Mouse (Mus musculus) embryonic facial prominence, embryonic 11.5 days (tissue): ENCODE data around the gene Plxdc1. TPM values are rescaled to one million over a fixed set of nuclear protein-coding genes. Genes with fewer than 3 reads are reported as not detected.
A peak's percentile ranks its signal among the peaks of the same experiment; 100 is the strongest.

Source experiments
- ATAC-seq: fragments of 200-750 bp; cut with Nextera tagmentation; replicated peaks from 2 replicates; pipeline ENCODE4 v1.8.0; 2017; ENCODE audit warnings: low read depth; ENCODE audit not compliant: insufficient number of reproducible peaks, low FRiP score, low TSS enrichment
- DNase-seq: peaks from one replicate; pipeline ENCODE4 v3.0.0-alpha.2; 2015; ENCODE audit warnings: low spot score
- H3K27ac ChIP-seq: fragments of 300-500 bp; sonication (generic); replicated peaks from 2 replicates; pipeline ENCODE4 v1.5.1; 2014; ENCODE audit warnings: mild to moderate bottlenecking, low read depth, low read length, control low read depth
- H3K27me3 ChIP-seq: fragments of 300-500 bp; sonication (generic); 2 replicates; pipeline ENCODE4 v1.6.1; 2014; ENCODE audit warnings: mild to moderate bottlenecking, low read length, moderate library complexity, mixed read lengths; ENCODE audit not compliant: control insufficient read depth, insufficient read depth
- H3K36me3 ChIP-seq: fragments of 300-500 bp; sonication (generic); replicated peaks from 2 replicates; pipeline ENCODE4 v1.6.1; 2014; ENCODE audit warnings: low read depth, mild to moderate bottlenecking, low read length, moderate library complexity, mixed read lengths; ENCODE audit not compliant: control insufficient read depth, insufficient read depth
- H3K4me1 ChIP-seq: fragments of 300-500 bp; sonication (generic); 2 replicates; pipeline ENCODE4 v1.6.1; 2014; ENCODE audit warnings: low read length, mixed read lengths; ENCODE audit not compliant: control insufficient read depth, insufficient read depth
- H3K4me2 ChIP-seq: fragments of 300-500 bp; sonication (generic); 2 replicates; pipeline ENCODE4 v1.6.1; 2014; ENCODE audit warnings: low read depth, mild to moderate bottlenecking, control low read depth, low read length, moderate library complexity
- H3K4me3 ChIP-seq: fragments of 300-500 bp; sonication (generic); 2 replicates; pipeline ENCODE4 v1.5.1; 2014; ENCODE audit warnings: low read depth, low read length, control low read depth
- H3K9ac ChIP-seq: fragments of 300-500 bp; sonication (generic); replicated peaks from 2 replicates; pipeline ENCODE4 v1.6.1; 2014; ENCODE audit warnings: mild to moderate bottlenecking, control low read depth, low read length
- H3K9me3 ChIP-seq: fragments of 300-500 bp; sonication (generic); replicated peaks from 2 replicates; pipeline ENCODE4 v1.6.1; 2016; ENCODE audit warnings: mild to moderate bottlenecking, low read length, inconsistent platforms, mixed read lengths; ENCODE audit not compliant: control insufficient read depth
- WGBS: fragments of 180-500 bp; shearing (Covaris S2); extraction: QIAGEN DNeasy Blood & Tissue Kit; methylation state at CpG from one replicate; pipeline ENCODE4 v1.1.7; 2014; 5-methylcytosine and 5-hydroxymethylcytosine counted together
- polyA plus RNA-seq: library from polyadenylated mRNA; unstranded; fragments of >200 nt; fragmentation: Nextera tagmentation; extraction: Ambion mirVana; gene quantifications from 2 replicates; pipeline ENCODE4 v1.2.1, GENCODE M21; 2014

Gene Plxdc1
- polyA plus RNA-seq, 1 experiment from 2014 or later = 0.11 TPM

- 62% methylated on average over 2 of the region's 2 CpGs for WGBS
- H3K36me3 ChIP-seq = no peaks in the 10 kb centered on the region
- ATAC-seq = no peak
- H3K9me3 ChIP-seq = no peaks in the 10 kb centered on the region
- no peak overlapping the region for H3K27ac ChIP-seq
- no peak overlapping the region for H3K9ac ChIP-seq
- H3K4me3 ChIP-seq = no peak overlapping the region; the same call in 1 of the 2 replicates
- H3K27me3 ChIP-seq = no peaks in the 10 kb centered on the region
- DNase-seq = no peak
- no peak overlapping the region; the same call in 1 of the 2 replicates for H3K4me2 ChIP-seq
- H3K4me1 ChIP-seq = peaks cover 17% of the 10 kb centered on the region
Observed at GRCm38 (mm10) chr11:98021118-98021517, 34.9 kb upstream of the Plxdc1 start.

GRCm38 (mm10) chr11:98020710-98021109 is 34.5 kb upstream of the Plxdc1 start:
- no peaks in the 10 kb centered on the region for H3K36me3 ChIP-seq
- 61% methylated on average over 1 of the region's 1 CpGs for WGBS
- no peak overlapping the region for H3K4me2 ChIP-seq
- no peak overlapping the region for H3K27ac ChIP-seq
- ATAC-seq (no peak), DNase-seq (no peak)
- no peaks in the 10 kb centered on the region for H3K27me3 ChIP-seq
- no peaks in the 10 kb centered on the region for H3K9me3 ChIP-seq
- no peak overlapping the region for H3K4me3 ChIP-seq
- no peak overlapping the region for H3K9ac ChIP-seq
- H3K4me1 ChIP-seq = peaks cover 15% of the 10 kb centered on the region

DNA sequence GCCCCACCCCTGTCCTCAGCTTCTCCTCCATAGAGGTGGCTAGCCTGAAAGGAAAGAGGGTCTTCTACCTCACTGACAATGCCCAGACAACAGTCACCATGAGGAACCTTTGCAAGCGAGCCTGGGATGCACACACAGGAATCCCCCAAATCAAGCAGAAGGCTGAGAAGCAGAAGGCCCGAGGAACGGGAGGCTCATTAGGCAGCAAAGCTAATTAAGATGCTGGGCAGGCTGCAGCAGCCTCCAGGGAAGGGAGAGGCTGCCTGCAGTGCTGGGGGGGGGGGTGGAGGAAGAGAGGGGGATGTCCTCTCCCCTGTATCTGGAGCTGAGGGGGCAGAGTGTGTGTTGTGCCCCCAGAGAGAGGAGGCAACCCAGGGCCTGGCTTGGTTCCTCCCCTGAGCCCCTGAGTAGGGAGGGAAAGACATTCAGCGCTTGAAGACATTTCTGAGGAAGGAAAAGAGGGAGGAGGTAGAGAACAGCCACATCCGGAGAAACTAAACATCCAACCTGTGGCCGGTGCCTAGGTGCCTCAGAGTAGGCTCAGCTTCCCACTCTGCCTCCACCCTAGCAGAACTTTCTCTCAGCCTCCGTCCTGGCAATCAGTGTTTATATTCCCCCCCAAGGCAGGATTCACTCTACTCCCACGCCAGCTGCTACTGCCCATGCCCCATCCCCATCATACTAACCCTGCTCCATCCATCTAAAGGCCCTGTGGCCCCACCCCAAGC is 33.8 kb upstream of the Plxdc1 start:
- Histone ChIP-seq H3K9me3 (no peaks in the 10 kb centered on the region), H3K4me3 (no peak overlapping the region), H3K4me2 (0 out of 2 replicates have a peak overlapping the region, but pooled peaks have one; percentile 10), H3K9ac (peak overlapping the region; percentile 18; the same call in 1 of the 2 replicates), H3K36me3 (no peaks in the 10 kb centered on the region), H3K27ac (peak overlapping the region; percentile 20; the same call in 1 of the 2 replicates), H3K4me1 (peaks cover 14% of the 10 kb centered on the region), H3K27me3 (no peaks in the 10 kb centered on the region)
- DNase-seq = no peak
- ATAC-seq = no peak
- WGBS = 27% methylated on average over 8 of the region's 8 CpGs

DNA sequence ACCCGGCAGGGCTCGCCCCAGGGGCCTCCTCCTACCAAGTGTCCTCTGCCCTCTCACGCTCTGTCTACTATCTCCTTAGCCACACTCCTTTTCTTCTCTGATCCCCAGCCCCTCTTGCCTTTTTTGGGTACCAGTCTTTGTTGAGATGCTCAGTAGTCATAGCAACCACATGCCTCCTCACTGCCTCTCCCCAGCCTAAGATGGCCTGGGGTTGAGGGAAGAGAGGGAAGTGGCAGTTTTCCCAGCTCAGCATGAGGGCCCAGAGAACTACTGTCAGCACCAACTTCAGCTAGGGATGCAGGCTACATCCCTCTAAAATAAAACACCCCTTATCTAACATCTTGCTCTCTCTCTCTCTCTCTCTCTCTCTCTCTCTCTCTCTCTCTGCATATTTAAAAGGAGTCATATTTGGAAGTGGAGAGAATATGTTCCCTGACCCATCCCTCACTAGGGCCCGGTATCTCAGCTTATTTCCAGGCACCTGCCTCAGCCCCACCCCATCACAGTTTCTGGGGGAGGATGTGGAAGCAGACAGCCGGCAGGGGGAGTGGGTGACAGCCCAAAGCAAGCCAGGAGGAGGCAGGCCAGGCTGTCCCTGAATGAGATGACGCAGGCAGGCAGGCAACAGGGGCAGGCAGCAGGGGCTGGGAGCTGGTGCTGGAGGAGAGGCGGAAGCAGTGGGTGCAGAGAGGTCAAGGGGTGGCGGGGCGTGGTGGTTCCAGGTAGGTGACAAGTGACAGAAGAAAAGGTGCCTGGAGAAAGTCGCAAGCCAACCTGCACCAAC is 32.8 kb upstream of the Plxdc1 start:
- H3K4me2 ChIP-seq = no peak overlapping the region
- no peak overlapping the region; the same call in 1 of the 2 replicates for H3K9ac ChIP-seq
- peak; percentile 52 for DNase-seq
- ATAC-seq = no peak
- no peak overlapping the region for H3K4me3 ChIP-seq
- H3K27ac ChIP-seq = no peak overlapping the region
- H3K9me3 ChIP-seq = no peaks in the 10 kb centered on the region
- 36% methylated on average over 10 of the region's 10 CpGs for WGBS
- H3K36me3 ChIP-seq = no peaks in the 10 kb centered on the region
- peaks cover 14% of the 10 kb centered on the region for H3K4me1 ChIP-seq
- H3K27me3 ChIP-seq = no peaks in the 10 kb centered on the region

GRCm38 (mm10) chr11:98018222-98018621 is 32.0 kb upstream of the Plxdc1 start:
- DNase-seq = no peak
- H3K4me3 ChIP-seq = no peak overlapping the region

DNA sequence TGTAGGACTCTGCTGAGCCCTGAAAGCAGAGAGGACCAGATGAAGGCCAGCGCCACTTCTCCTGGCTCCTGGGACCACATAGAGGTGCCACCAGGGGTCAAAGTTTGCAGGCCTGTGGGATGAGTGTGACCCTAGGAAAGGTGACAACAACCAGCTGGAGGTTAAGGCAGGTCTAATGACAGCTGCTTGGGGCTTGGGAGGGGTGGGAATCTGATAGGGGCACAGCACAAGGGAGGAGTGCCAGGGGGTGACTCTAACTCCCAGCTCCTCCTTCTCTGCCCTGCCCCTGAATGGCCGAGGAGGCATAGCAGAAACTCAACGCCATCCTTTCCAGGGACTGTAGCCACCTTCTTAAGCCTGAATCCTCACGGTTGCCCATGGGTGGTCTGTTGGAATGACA is 30.6 kb upstream of the Plxdc1 start:
- Histone ChIP-seq H3K9me3 (no peaks in the 10 kb centered on the region), H3K4me3 (no peak overlapping the region), H3K9ac (no peak overlapping the region), H3K4me2 (no peak overlapping the region), H3K4me1 (peaks cover 14% of the 10 kb centered on the region), H3K27me3 (no peaks in the 10 kb centered on the region), H3K27ac (no peak overlapping the region), H3K36me3 (no peaks in the 10 kb centered on the region)
- no peak for DNase-seq
- no peak for ATAC-seq
- 68% methylated on average over 4 of the region's 4 CpGs for WGBS

More at GRCm38 (mm10) chr11:98018222-98018621, 32.0 kb upstream of the Plxdc1 start:
- Histone ChIP-seq H3K4me1 (peaks cover 14% of the 10 kb centered on the region), H3K4me2 (no peak overlapping the region), H3K27me3 (no peaks in the 10 kb centered on the region), H3K9ac (no peak overlapping the region), H3K27ac (no peak overlapping the region), H3K9me3 (no peaks in the 10 kb centered on the region), H3K36me3 (no peaks in the 10 kb centered on the region)
- 62% methylated on average over 6 of the region's 6 CpGs for WGBS
- no peak for ATAC-seq

DNA sequence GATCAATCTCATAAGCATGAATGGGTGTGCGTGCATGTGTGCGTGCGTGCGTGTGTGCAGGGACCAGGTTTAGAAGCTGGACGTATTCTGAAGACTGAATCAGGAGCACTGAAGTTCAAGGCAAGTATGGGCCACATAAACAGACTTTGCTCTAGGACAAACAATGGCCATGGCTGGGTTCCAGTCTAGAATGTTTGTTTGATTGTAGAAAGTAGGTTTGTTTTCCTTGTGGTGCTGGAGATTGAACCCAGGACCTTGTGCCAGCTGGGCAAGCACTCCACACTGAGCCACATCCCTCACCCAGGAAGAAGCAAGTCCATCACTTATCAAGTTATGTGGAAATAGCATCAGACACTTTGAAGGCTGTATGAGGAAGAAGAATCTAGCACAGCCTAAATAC is 29.9 kb upstream of the Plxdc1 start:
- WGBS = 93% methylated on average over 5 of the region's 5 CpGs
- no peak overlapping the region for H3K9ac ChIP-seq
- no peak overlapping the region for H3K4me2 ChIP-seq
- H3K36me3 ChIP-seq = no peaks in the 10 kb centered on the region
- DNase-seq (no peak), ATAC-seq (no peak)
- H3K27me3 ChIP-seq = no peaks in the 10 kb centered on the region
- H3K27ac ChIP-seq = no peak overlapping the region
- H3K9me3 ChIP-seq = no peaks in the 10 kb centered on the region
- peaks cover 12% of the 10 kb centered on the region for H3K4me1 ChIP-seq
- no peak overlapping the region for H3K4me3 ChIP-seq

DNA sequence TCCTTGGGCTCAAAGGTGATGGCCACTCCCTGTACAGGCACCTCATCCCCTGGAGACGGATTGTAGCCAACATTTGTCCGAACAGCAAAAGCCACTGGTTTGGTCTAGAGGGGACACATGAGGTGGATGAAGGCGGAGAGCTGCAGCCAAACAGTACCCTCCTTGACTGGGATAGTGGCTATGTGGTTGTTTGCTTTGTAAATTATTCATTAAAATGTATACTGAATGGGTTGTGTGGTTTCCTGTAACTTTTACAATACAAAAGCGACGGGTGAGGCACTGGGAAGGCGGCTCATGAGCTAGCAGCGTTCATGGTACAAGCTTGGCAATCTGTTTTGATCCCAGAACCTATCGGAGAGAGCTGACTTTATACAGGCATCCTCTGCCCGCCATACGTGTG is 26.6 kb upstream of the Plxdc1 start:
- Histone ChIP-seq H3K4me1 (no peaks in the 10 kb centered on the region), H3K36me3 (no peaks in the 10 kb centered on the region), H3K9me3 (no peaks in the 10 kb centered on the region), H3K27me3 (no peaks in the 10 kb centered on the region), H3K4me3 (no peak overlapping the region), H3K9ac (no peak overlapping the region), H3K4me2 (no peak overlapping the region), H3K27ac (no peak overlapping the region)
- DNase-seq = no peak
- WGBS = 85% methylated on average over 10 of the region's 10 CpGs
- no peak for ATAC-seq
